Mouse (Mus musculus): ENCODE measurements around the gene Rrp12.

GRCm38 (mm10) chr19:41901696-41902095 is 5.7 kb upstream of the Rrp12 start:
- no peak for TF ChIP-seq CTCF (IDR thresholded peaks at IDR 0.05; ENCODE audit: low read depth)
- no peak for TF ChIP-seq EP300 (optimal IDR thresholded peaks at IDR 0.05)

All from stomach, postnatal 0 days (tissue).